Mouse (Mus musculus) midbrain, embryonic 11.5 days (tissue): ENCODE results near the gene Prss21. TPM values are rescaled to one million over a fixed set of nuclear protein-coding genes. Genes with fewer than 3 reads are reported as not detected.

Experiments
- ATAC-seq: fragments of 200-750 bp; cut with Nextera tagmentation; 2 replicates; pipeline ENCODE4 v1.8.0; 2017; ENCODE audit warnings: moderate TSS enrichment, moderate library complexity; ENCODE audit not compliant: low FRiP score
- DNase-seq: peaks from one replicate; pipeline ENCODE4 v3.0.0; 2015; ENCODE audit warnings: low spot score; ENCODE audit errors: missing footprints
- H3K27ac ChIP-seq: fragments of 300-500 bp; sonication (generic); 2 replicates; pipeline ENCODE4 v1.5.1; 2014; ENCODE audit warnings: low read depth, low read length
- H3K27me3 ChIP-seq: fragments of 300-500 bp; sonication (generic); 2 replicates; pipeline ENCODE4 v1.6.1; 2014; ENCODE audit warnings: mild to moderate bottlenecking, low read length, moderate library complexity, mixed read lengths; ENCODE audit not compliant: control insufficient read depth, insufficient read depth
- H3K36me3 ChIP-seq: fragments of 300-500 bp; sonication (generic); 2 replicates; pipeline ENCODE4 v1.6.1; 2014; ENCODE audit warnings: mild to moderate bottlenecking, low read length, moderate library complexity, mixed read lengths; ENCODE audit not compliant: control insufficient read depth, insufficient read depth
- H3K4me1 ChIP-seq: fragments of 300-500 bp; sonication (generic); 2 replicates; pipeline ENCODE4 v1.6.1; 2014; ENCODE audit warnings: low read length; ENCODE audit not compliant: control insufficient read depth, insufficient read depth
- H3K4me2 ChIP-seq: fragments of 300-500 bp; sonication (generic); 2 replicates; pipeline ENCODE4 v1.6.1; 2014; ENCODE audit warnings: mild to moderate bottlenecking, moderate library complexity
- H3K4me3 ChIP-seq: fragments of 300-500 bp; sonication (generic); 2 replicates; pipeline ENCODE4 v1.5.1; 2014; ENCODE audit warnings: low read depth, low read length
- H3K9ac ChIP-seq: fragments of 300-500 bp; sonication (generic); 2 replicates; pipeline ENCODE4 v1.6.1; 2014; ENCODE audit warnings: low read length
- H3K9me3 ChIP-seq: fragments of 300-500 bp; sonication (generic); 2 replicates; pipeline ENCODE4 v1.6.1; 2016; ENCODE audit warnings: low read length; ENCODE audit not compliant: control insufficient read depth
- WGBS: fragments of 180-500 bp; shearing (Covaris S2); extraction: QIAGEN DNeasy Blood & Tissue Kit; methylation state at CpG from one replicate; pipeline ENCODE4 v1.1.7; 2014; 5-methylcytosine and 5-hydroxymethylcytosine counted together
- polyA plus RNA-seq: library from polyadenylated mRNA; unstranded; fragments of >200 nt; fragmentation: Nextera tagmentation; extraction: Ambion mirVana; gene quantifications from 2 replicates; pipeline ENCODE4 v1.2.1, GENCODE M21; 2014

Prss21 gene
- polyA plus RNA-seq, 1 experiment from 2014 or later = not detected

- Histone ChIP-seq H3K27me3 (no peaks in the 10 kb centered on the region; the same call in 1 of the 2 replicates), H3K36me3 (peaks cover 15% of the 10 kb centered on the region), H3K4me3 (peak within 1 kb of the TSS; percentile 81), H3K27ac (peak within 1 kb of the TSS; percentile 77), H3K9ac (peak within 1 kb of the TSS; percentile 90), H3K4me2 (peak within 1 kb of the TSS; percentile 56), H3K9me3 (no peaks in the 10 kb centered on the region), H3K4me1 (peaks cover 9% of the 10 kb centered on the region)
- DNase-seq (peak; percentile 98), ATAC-seq (peak; percentile 96)
- WGBS = under 1% methylated on average over 29 of the region's 42 CpGs
These were observed 38.7 kb upstream of the Prss21 start, which contains the start of gene Elob for GRCm38 (mm10) chr17:23829064-23829619. Gene Elob (minus strand): TSS chr17:23829136.

GRCm38 (mm10) chr17:23831201-23831600, 36.7 kb upstream of the Prss21 start:
- Histone ChIP-seq H3K27me3 (no peaks in the 10 kb centered on the region; the same call in 1 of the 2 replicates), H3K4me2 (no peak overlapping the region), H3K4me1 (peaks cover 12% of the 10 kb centered on the region), H3K4me3 (no peak overlapping the region), H3K36me3 (no peaks in the 10 kb centered on the region; the same call in 1 of the 2 replicates), H3K9me3 (no peaks in the 10 kb centered on the region), H3K27ac (no peak overlapping the region), H3K9ac (no peak overlapping the region)
- ATAC-seq (no peak), DNase-seq (no peak)
- WGBS = 97% methylated on average over 1 of the region's 1 CpGs

- no peaks in the 10 kb centered on the region; the same call in 1 of the 2 replicates for H3K27me3 ChIP-seq
- peak within 1 kb of the TSS; percentile 25; the same call in 1 of the 2 replicates for H3K9ac ChIP-seq
- no peaks in the 10 kb centered on the region for H3K36me3 ChIP-seq
- no peaks in the 10 kb centered on the region for H3K9me3 ChIP-seq
- no peak within 1 kb of the TSS for H3K4me3 ChIP-seq
- WGBS = 45% methylated on average over 8 of the region's 8 CpGs
- no peak within 1 kb of the TSS for H3K4me2 ChIP-seq
- peaks cover 4% of the 10 kb centered on the region; the same call in 1 of the 2 replicates for H3K4me1 ChIP-seq
- no peak within 1 kb of the TSS for H3K27ac ChIP-seq
- DNase-seq (no peak), ATAC-seq (peak; percentile 60; the same call in 1 of the 2 replicates)
These were observed 31.8 kb upstream of the Prss21 start, which contains the start of gene Prss33 for GRCm38 (mm10) chr17:23836006-23836575. Gene Prss33 (minus strand): TSS chr17:23836056.

GRCm38 (mm10) chr17:23841145-23841544, 26.7 kb upstream of the Prss21 start:
- 27% methylated on average over 4 of the region's 4 CpGs for WGBS
- no peak overlapping the region for H3K27ac ChIP-seq
- H3K36me3 ChIP-seq = no peaks in the 10 kb centered on the region
- ATAC-seq (peak; percentile 22; the same call in 1 of the 2 replicates), DNase-seq (peak; percentile 96)
- no peaks in the 10 kb centered on the region for H3K9me3 ChIP-seq
- no peaks in the 10 kb centered on the region for H3K27me3 ChIP-seq
- peaks cover 1% of the 10 kb centered on the region; the same call in 1 of the 2 replicates for H3K4me1 ChIP-seq
- no peak overlapping the region for H3K4me3 ChIP-seq
- H3K9ac ChIP-seq = no peak overlapping the region
- H3K4me2 ChIP-seq = no peak overlapping the region

- H3K4me3 ChIP-seq = no peak overlapping the region
- H3K9ac ChIP-seq = no peak overlapping the region
- no peaks in the 10 kb centered on the region for H3K4me1 ChIP-seq
- H3K36me3 ChIP-seq = no peaks in the 10 kb centered on the region
- H3K27ac ChIP-seq = no peak overlapping the region
- WGBS = 34% methylated on average over 23 of the region's 23 CpGs
- DNase-seq (no peak), ATAC-seq (peak; percentile 40)
- H3K4me2 ChIP-seq = peak overlapping the region; percentile 20; the same call in 1 of the 2 replicates
- no peaks in the 10 kb centered on the region for H3K9me3 ChIP-seq
- no peaks in the 10 kb centered on the region for H3K27me3 ChIP-seq
These were observed 24.6 kb upstream of the Prss21 start for GRCm38 (mm10) chr17:23843141-23843811.

- Histone ChIP-seq H3K4me3 (0 out of 2 replicates have a peak within 1 kb of the TSS, but pooled peaks have one; percentile 1), H3K9ac (no peak within 1 kb of the TSS), H3K36me3 (no peaks in the 10 kb centered on the region), H3K4me1 (no peaks in the 10 kb centered on the region), H3K4me2 (peak within 1 kb of the TSS; percentile 20; the same call in 1 of the 2 replicates), H3K27ac (no peak within 1 kb of the TSS), H3K9me3 (no peaks in the 10 kb centered on the region), H3K27me3 (no peaks in the 10 kb centered on the region)
- WGBS = 13% methylated on average over 19 of the region's 19 CpGs
- ATAC-seq (peak; percentile 50; the same call in 1 of the 2 replicates), DNase-seq (peak; percentile 89)
These were observed 24.0 kb upstream of the Prss21 start, which contains the start of the genes Prss32 and Prss41 for GRCm38 (mm10) chr17:23843812-23844273. Gene Prss32 (plus strand): TSS chr17:23843855. Gene Prss41 (minus strand): TSS chr17:23844172.

- Histone ChIP-seq H3K36me3 (no peaks in the 10 kb centered on the region), H3K9ac (no peak overlapping the region), H3K27me3 (no peaks in the 10 kb centered on the region), H3K27ac (no peak overlapping the region), H3K4me1 (no peaks in the 10 kb centered on the region), H3K4me2 (no peak overlapping the region), H3K4me3 (no peak overlapping the region), H3K9me3 (no peaks in the 10 kb centered on the region)
- ATAC-seq (no peak), DNase-seq (no peak)
- WGBS = 64% methylated on average over 2 of the region's 2 CpGs
These were observed 17.8 kb upstream of the Prss21 start for GRCm38 (mm10) chr17:23850028-23850427.

GRCm38 (mm10) chr17:23850853-23851749, 16.8 kb upstream of the Prss21 start:
- no peak overlapping the region for H3K9ac ChIP-seq
- DNase-seq (peak; percentile 96), ATAC-seq (peak; percentile 62; the same call in 1 of the 2 replicates)
- H3K36me3 ChIP-seq = no peaks in the 10 kb centered on the region
- H3K9me3 ChIP-seq = no peaks in the 10 kb centered on the region
- no peak overlapping the region for H3K27ac ChIP-seq
- H3K4me3 ChIP-seq = no peak overlapping the region
- H3K4me1 ChIP-seq = no peaks in the 10 kb centered on the region
- 62% methylated on average over 18 of the region's 19 CpGs for WGBS
- H3K4me2 ChIP-seq = no peak overlapping the region
- no peaks in the 10 kb centered on the region for H3K27me3 ChIP-seq
